ENCODE assay signal across 18 mouse cellular contexts in the genomic region with DNA sequence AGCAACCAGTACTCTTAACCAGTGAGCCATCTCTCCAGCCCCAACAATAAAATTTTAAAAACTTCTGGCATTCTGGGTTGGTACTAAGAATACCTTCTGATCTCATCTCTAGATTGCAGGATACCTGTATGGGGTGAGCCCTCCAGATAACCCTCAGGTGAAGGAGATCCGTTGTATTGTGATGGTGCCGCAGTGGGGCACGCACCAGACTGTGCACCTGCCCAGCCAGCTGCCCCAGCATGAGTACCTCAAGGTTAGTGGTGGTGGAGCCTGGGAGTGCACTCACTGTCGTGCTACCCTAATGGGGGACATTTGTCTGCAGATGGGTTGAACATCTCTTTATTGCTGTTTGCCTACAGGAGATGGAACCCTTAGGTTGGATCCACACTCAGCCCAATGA. TPM values are rescaled to one million over a fixed set of nuclear protein-coding genes. Genes with fewer than 3 reads are reported as not detected.
"Had no signal": no experiment of that assay in that cellular context is flagged by ENCODE, and none has a peak within 500 bp of the region (broad histone marks: within the 10 kb centered on the region; RNA-seq: fewer than 3 reads in every experiment).

No protein-coding gene starts in this region.

- ATAC-seq: hindbrain, embryonic 16.5 days; inflammation-experienced regulatory T-cells, adult 6 months; intestine, embryonic 15.5 days; intestine, postnatal 0 days; liver, embryonic 12.5 days had no signal

- H3K4me3 ChIP-seq: heart, embryonic 12.5 days; hindbrain, embryonic 10.5 days; hindbrain, embryonic 12.5 days; intestine, embryonic 15.5 days; layer of hippocampus, adult 2 months; left cerebral cortex, adult 2 months; liver, embryonic 12.5 days had no signal

- H3K27me3 ChIP-seq: heart, embryonic 12.5 days; hindbrain, embryonic 12.5 days; intestine, embryonic 15.5 days; liver, embryonic 12.5 days had no signal

- H3K9ac ChIP-seq: hindbrain, embryonic 12.5 days; hindbrain, embryonic 14.5 days; intestine, embryonic 15.5 days; liver, embryonic 12.5 days had no signal

- H3K4me2 ChIP-seq: heart, embryonic 12.5 days; hindbrain, embryonic 12.5 days; hindbrain, embryonic 14.5 days; intestine, embryonic 15.5 days had no signal

- DNase-seq: gastrocnemius, postnatal 10 days; gastrocnemius, postnatal 25 days; heart, postnatal 4 days; kidney, adult 18-20 months; kidney, postnatal 10 days had no signal

- H3K9me3 ChIP-seq: heart, embryonic 10.5 days; heart, embryonic 12.5 days; hindbrain, embryonic 10.5 days; hindbrain, embryonic 12.5 days; intestine, embryonic 15.5 days; liver, embryonic 12.5 days had no signal

- H3K27ac ChIP-seq: heart, embryonic 10.5 days; hindbrain, embryonic 10.5 days; hindbrain, embryonic 12.5 days; hindbrain, embryonic 14.5 days; intestine, embryonic 15.5 days; layer of hippocampus, adult 2 months; left cerebral cortex, adult 2 months; liver, embryonic 12.5 days had no signal

RNA-seq across cellular contexts. Expression of a gene that starts 1.7 kb away (rescaled TPM):
- total RNA-seq: granulocyte monocyte progenitor cell, adult 5-6 weeks had no signal
- polyA plus RNA-seq: inflammation-experienced regulatory T-cells, adult 6 months had no signal
